Mouse (Mus musculus) urinary bladder, postnatal 14 days (tissue): Measurements from ENCODE around the gene Nt5c3.

ENCODE experiments used
- DNase-seq: peaks from one replicate; pipeline ENCODE4 v3.0.0; 2021; ENCODE audit warnings: low spot score

The Nt5c3 gene

DNA sequence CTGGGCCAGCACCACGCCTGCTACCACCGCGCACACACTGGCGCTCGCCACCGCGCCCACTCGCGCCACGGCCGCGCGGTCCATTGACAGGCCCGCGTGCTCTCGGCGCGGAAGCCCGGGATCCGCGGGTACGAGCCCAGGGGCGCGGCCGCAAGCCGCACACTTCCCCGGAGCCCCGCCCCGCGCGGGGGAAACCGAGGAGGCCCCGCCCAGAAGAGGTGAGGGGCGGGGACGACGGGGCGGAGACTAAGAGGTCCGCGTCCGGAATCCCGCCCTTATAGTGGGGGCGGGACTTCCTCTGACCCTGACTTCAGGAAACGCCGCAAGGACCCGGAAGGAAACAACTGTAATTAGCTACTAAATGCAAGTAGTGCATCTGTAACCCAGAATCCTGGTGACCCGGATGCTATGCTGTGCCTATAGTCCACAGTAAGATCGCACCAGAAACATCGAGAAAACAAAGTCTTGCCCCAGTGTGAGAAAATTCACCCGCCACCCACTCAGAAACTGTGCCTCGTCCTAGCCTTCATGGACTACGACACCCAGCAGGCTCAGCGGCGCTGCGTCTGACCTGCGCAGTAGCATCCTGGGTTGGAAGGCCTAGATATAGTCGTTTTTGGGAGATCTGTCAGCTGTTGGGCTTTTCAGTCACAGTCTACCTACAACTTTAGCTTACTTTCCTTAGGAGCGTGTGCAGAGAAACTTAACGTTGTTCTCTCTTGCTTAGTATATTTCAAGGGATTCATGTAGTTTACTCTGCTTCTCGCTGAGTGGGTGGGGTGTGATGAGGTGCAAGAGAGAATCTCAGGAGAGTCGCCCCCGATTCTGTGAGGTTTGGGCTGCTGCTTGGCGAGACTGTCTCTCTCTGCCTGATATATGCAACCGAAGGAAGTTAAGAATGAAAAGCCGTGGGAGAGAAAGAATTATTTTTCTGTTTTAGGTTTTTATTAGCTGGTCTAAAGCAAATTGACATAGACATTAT lies at the start of gene Nt5c3, which contains the start of gene Vmn1r4:
Gene Nt5c3, minus strand, starts transcription at position 207 of the 982 bp plus-strand sequence.
Gene Vmn1r4, plus strand, starts transcription at position 290 of the 982 bp plus-strand sequence.
- peak; percentile 92 for DNase-seq

GRCm38 (mm10) chr6:56969973-56970372 lies 46.2 kb upstream of the Nt5c3 start, which contains the start of gene Vmn1r5:
Vmn1r5 (plus strand) TSS chr6:56970273.
- DNase-seq = no peak

- no peak for DNase-seq
These were observed 32.7 kb upstream of the Nt5c3 start for GRCm38 (mm10) chr6:56956436-56956835.

DNA sequence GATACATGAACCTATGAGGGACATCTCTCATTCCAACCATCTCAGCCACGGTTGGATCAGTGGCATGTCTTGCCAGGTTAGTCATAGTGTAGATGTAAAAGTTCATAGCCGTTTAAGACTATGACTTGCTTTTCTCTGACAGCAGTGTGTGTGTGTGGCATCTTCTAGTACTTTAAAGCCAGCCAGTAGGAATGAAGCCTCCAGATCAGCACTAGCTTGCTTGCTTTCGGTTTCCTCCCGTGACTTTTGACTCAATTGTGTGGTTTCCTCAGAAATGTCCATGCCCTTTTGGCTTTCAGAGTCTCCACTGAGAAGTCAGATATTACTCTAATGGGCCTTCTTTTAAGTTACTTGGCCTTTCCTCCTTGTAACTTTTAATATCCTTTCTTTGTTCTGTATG lies 10.6 kb upstream of the Nt5c3 start:
- no peak for DNase-seq

- DNase-seq = no peak
These were observed 8.7 kb upstream of the Nt5c3 start for GRCm38 (mm10) chr6:56932464-56932863.

DNA sequence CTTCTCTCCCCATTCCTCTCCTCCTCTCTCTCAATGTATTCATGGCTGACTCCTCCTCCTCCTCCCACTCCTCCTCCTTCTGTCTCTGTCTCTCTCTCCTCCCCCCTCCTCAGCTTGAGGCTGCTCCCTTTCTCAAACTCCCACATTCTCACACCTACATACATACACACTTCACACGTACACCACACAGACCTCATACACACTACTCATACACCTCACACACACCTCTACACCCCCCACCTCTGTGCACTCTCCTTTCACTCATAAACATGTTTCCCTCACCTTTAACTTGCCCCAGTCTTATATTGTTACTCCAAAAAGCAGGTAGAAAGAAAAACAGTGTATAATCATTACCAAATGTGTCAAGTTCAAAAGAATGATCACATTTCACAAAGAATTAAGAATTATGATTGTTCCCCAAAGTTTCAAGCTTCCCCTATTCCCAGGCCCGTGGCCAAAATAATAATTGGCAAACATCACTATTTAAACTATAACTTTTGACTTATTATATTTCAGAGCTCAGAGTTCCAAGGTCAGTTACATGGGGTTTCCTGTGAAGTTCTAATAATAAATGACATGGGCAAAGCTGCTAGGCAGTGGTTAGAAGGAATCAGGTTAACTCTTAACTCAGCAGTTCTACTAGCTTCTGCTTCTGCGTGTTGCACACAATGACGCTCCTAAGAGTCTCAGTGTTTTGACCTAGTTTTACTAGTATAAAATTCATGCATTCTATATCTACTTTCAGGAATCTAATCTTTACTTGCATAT lies 8.1 kb upstream of the Nt5c3 start:
- no peak for DNase-seq

DNA sequence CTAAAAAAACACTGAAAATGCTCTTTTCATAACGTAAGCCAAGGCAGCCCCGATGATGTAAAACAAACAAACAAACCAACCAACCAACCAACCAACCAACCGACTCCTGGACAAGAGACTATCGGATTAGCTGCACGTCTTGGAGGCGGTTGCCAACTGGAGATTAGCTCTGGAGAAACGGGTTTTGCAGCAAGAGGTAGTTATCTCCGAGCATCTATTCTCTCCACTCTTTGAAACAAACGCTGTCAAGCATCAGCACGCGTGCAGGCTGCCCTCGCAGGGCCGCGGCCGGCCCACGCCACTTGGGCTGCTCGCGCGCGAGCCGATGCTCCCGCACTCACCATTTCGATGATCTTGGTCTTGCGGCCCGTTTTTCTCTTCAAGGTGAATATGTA lies 404 bp downstream of the Nt5c3 start:
- peak; percentile 64 for DNase-seq

- DNase-seq = no peak
These were observed 3.3 kb downstream of the Nt5c3 start for GRCm38 (mm10) chr6:56920222-56921092.

GRCm38 (mm10) chr6:56919330-56920044 lies 4.2 kb downstream of the Nt5c3 start:
- DNase-seq = no peak

DNA sequence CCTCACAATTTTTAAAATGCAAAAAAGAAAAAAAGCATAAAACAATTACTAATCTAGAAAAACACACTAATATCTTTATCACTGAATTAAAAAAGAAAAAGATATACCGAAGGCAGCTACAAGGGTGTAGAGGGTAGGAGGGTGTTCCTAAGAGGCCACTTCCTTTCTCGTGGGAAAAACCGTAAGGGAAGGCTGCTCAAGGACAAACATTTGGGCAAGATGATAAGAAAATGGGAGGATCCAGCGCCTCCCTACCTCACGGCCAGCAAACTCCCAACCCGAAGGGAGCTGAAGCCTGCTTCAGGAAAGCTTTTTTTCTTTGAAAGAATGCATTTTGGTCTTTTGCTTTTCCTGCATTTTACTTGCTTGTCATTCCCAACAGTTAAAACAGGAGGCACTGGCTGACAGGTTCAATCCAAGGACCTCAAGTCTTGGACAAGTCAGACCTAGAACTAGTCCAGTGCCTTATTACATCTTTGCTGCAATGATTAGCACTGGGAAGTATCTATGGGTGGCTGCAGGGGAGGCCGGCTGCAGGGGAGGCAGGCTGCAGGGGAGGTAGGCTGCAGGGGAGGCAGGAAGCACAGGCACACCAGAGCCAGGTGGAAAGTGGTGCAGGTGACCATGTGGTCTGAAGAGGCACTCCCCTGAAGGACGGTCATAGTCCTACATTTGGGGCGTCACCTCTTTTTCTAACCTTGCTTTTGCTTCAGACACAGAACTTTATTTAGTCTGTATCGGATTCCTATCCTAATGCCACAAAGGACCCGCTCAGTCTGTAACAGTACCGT lies 6.0 kb downstream of the Nt5c3 start:
- DNase-seq = no peak

DNA sequence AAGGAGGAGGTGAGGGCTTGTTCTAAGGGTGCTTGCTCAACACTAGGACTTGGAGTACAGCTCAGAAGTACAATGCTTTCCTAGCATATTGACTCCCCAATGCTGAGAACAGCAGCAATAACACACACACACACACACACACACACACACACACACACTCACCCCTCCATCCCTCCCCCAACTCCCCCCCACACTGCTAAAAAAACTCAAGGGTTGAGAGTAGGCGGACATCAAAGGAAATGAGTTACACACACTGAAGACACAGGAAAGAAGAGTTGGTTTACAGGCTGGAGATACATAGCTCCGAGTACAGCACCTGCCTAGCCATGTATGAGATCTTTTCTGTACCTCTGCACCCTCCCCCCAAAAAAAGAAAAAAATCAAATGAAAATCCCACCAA lies 7.5 kb downstream of the Nt5c3 start:
- DNase-seq = no peak

- DNase-seq = no peak
These were observed 10.5 kb downstream of the Nt5c3 start for GRCm38 (mm10) chr6:56913092-56913858.

DNA sequence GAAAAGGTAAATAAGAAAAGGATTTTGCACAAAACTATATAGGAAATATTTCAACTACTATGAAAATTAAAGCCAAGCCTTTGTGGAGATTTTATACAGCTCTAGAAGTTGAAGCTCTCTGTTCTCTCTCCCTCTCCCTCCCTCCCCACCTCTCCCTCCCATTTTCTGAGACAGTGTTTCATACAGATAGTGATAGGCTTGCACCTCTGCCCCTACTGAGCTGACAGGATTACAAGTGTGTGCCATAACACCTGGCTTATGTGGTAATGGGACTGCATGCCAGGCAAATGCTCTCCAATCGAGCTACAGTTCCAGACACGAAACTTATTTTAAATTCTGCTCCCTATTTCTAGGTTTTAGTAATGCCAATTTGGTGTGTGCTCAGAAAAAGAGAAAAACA lies 12.8 kb downstream of the Nt5c3 start:
- DNase-seq = no peak

DNA sequence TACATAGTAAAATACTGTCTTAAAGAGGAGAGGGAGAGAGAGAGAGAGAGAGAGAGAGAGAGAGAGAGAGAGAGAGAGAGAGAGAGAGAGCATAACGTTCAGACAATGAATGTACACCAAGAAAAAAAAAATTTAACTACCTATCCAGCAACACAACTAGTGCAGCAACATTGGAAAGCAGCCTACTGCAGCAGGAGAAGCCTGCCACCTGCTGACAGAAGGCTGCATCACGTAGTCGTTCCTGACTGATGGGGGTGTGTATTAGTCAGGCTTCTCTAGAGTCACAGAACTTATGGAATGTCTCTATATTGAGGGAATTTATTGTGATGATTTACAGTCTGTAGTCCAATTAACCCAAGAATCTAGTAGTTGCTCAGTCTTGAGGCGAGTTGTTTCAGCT lies 14.8 kb downstream of the Nt5c3 start:
- peak; percentile 70 for DNase-seq

DNA sequence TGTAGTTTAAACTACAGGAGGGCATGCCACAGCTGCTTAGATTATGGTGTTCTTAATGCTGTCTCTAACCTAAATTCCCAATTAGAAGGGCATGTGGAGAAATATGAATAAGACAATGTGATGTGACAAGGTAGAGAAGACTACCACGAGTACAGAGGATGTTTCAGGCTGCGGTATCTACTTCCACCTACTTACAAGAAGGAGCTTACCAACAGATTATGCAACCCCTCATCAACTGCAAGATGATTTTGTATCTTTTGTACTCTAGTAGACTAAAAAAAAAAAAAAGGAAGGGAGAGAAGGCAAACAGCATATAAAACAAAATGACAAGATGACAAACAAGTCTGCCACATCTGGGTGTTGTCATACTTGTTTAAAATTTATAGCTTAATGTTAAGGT lies 15.3 kb downstream of the Nt5c3 start:
- no peak for DNase-seq

DNA sequence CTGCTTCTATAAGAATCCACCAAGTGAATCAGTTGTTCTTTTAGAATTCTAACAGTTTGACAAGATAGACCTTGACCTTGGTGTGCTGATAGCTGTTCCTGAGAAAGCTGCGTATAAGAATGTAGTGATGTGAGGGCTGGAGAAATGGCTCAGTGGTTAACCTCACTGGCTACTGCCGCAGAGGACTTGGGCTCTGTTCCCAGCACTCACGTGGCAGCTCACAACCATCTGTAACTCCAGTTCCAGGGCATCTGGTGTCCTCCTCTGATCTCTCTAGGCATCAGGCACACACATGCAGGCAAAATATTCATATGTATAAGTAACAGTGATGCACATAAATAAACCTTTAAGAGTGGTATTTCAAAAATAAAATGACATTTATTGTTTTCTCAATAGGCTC lies 15.8 kb downstream of the Nt5c3 start:
- DNase-seq = no peak

DNA sequence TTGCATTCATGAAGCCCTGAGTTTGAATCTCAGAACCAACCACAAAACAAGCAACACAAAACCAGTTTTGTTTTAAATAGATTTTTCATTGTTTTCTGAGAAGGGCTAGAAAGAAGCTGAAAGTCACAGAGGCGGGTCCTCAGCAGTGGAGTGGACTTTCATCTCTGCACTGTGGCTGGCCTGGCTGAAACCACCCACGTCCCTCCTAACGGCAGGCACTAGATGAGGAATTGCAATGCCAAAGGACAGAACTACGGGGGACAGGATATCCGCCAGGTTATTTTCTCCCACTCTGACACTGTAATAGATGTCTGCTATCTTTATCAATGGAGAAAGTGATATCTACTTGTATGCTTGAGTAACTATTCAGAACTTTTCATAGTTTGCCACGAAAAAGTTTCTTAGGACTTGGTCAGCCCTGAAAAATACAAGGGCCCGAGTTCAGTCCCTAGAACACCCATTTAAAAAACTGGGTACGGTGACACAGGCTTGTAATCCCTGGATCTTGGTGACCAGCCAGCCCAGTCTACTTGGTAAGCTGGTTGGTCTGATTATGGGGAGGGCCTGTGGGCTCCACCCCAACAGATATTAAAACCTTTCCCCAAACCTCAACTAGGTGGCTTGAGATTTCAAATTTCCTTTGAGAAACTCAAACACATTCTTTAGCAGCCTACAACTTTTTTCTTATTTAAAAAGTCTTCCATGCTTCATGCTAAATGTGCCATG lies 17.4 kb downstream of the Nt5c3 start:
- no peak for DNase-seq

DNA sequence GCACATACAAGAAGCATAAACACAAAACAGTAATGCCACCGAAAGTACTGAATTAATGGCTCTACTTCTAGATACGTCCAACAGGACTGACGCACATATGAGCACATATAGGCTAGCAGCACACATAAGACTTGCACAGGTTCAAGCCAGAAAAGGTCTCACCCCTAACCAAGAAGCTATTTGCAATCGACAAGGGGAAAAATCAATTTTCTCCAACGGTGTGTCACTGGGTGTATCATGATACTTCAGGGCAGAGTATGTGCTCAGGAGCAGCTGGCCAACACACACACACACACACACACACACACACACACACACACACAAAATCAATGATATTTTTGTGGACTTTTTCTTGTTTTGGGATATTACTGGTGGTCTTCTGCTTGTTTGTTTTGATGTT lies 18.2 kb downstream of the Nt5c3 start:
- DNase-seq = no peak

- no peak for DNase-seq
These were observed 18.8 kb downstream of the Nt5c3 start for GRCm38 (mm10) chr6:56904982-56905381.
